Mouse (Mus musculus): Measurements from ENCODE around the gene Cacna1h. TPM values are rescaled to one million over a fixed set of nuclear protein-coding genes. Genes with fewer than 3 reads are reported as not detected.

Gene Cacna1h
- polyA plus RNA-seq, 1 experiment from 2014 or later, result 0.42 TPM

DNA sequence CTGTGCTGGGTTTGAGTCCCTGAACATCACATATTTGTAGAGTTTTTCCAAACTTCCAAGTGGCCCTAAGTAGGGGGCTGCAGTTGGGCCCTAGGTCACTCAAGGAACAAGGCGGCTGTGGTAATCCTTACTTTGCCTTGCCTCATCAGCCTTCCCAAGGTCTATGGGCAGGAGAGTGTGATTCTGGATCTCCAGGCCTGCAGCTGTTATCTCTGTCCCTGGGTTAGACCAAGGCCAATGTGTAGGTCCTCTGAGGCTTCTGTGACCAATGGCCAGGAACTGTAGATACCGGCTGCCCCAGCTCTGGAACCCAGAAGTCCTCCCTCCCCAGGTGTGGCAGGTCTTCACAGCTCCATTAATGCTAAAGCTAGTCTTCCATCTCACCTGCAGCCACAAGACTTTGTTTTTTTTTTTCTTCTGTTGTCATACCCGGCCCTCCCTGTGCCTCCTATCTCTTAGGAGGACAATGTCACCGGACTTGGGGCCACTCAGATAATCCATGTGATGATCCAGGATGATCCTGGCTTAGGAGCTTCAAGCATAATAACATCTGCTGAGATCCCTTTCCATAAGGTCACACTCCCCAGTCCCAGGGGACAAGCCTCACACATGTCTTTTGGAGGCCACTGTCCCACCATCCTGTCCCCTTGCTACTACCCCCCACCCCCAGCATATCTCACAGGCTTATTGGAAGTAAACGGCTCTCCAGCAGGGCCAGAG is 18.8 kb upstream of the Cacna1h start:
- Histone ChIP-seq H3K4me1 (ENCODE audit: insufficient read depth, low read depth, low read length) (no peaks in the 10 kb centered on the region), H3K27me3 (replicated peaks; ENCODE audit: insufficient read depth, low read length) (no peaks in the 10 kb centered on the region), H3K36me3 (ENCODE audit: insufficient read depth, low read length) (no peaks in the 10 kb centered on the region), H3K9me3 (ENCODE audit: low read length) (no peaks in the 10 kb centered on the region), H3K9ac (replicated peaks; ENCODE audit: low read depth) (no peak overlapping the region), H3K27ac (ENCODE audit: low read length) (no peak overlapping the region), H3K4me3 (ENCODE audit: low read depth, low read length) (no peak overlapping the region), H3K4me2 (replicated peaks; ENCODE audit: low read depth, low read length) (no peak overlapping the region)
- DNase-seq (ENCODE audit: low spot score) (no peak), ATAC-seq (no peak)
- TF ChIP-seq CTCF (IDR thresholded peaks at IDR 0.05) (no peak), EP300 (IDR thresholded peaks at IDR 0.05) (no peak)
- WGBS, result 58% methylated on average over 5 of the region's 5 CpGs

DNA sequence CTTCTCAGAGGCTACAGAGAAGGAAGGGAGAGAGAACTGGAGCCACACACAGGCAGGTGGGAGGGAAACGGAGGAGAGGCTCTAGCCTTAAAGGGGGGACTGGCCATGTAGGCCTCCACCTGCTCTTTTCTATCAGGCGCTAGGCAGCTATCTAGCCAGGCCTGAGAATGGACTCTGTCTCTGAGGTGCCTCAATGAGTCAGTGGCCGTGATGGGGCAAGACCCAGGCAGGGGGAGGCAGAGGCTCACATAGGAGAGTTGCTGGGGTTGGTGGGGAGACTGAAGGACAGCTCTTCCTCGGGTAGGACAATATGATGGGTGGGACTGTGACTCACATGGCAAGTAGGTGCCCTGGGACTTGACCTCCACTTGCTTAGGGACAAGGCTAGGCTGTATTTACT is 16.7 kb upstream of the Cacna1h start:
- Histone ChIP-seq H3K9ac (replicated peaks; ENCODE audit: low read depth) (no peak overlapping the region), H3K4me2 (replicated peaks; ENCODE audit: low read depth, low read length) (no peak overlapping the region), H3K4me1 (ENCODE audit: insufficient read depth, low read depth, low read length) (no peaks in the 10 kb centered on the region), H3K9me3 (ENCODE audit: low read length) (no peaks in the 10 kb centered on the region), H3K36me3 (ENCODE audit: insufficient read depth, low read length) (no peaks in the 10 kb centered on the region), H3K27ac (ENCODE audit: low read length) (no peak overlapping the region), H3K27me3 (replicated peaks; ENCODE audit: insufficient read depth, low read length) (no peaks in the 10 kb centered on the region), H3K4me3 (ENCODE audit: low read depth, low read length) (no peak overlapping the region)
- DNase-seq (ENCODE audit: low spot score) (no peak), ATAC-seq (no peak)
- TF ChIP-seq EP300 (IDR thresholded peaks at IDR 0.05), result no peak
- TF ChIP-seq CTCF (IDR thresholded peaks at IDR 0.05), result no peak
- 53% methylated on average over 4 of the region's 4 CpGs for WGBS

DNA sequence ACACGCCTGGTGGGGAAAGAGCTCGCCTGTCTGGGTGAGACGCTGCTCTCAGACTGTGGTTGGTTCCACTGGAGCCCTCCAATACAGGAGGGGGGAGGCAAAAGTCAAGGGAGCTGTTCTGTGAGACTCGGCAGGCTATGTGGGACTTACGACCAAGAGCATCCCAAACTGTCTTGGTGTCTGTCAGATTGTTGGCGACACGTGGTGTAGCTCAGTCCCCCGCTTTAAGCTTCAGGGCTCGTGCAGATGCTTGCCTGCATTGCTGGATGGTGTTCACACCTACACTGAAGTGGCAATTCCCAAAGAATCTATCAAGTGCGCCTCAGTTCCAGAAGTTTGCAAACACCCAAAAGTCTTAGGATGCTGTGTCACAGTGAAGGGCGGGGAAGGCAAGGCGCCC is 14.3 kb upstream of the Cacna1h start:
- TF ChIP-seq EP300 (IDR thresholded peaks at IDR 0.05), result no peak
- TF ChIP-seq CTCF (IDR thresholded peaks at IDR 0.05), result no peak
- Histone ChIP-seq H3K9ac (replicated peaks; ENCODE audit: low read depth) (no peak overlapping the region), H3K4me3 (ENCODE audit: low read depth, low read length) (no peak overlapping the region), H3K36me3 (ENCODE audit: insufficient read depth, low read length) (no peaks in the 10 kb centered on the region), H3K4me1 (ENCODE audit: insufficient read depth, low read depth, low read length) (no peaks in the 10 kb centered on the region), H3K4me2 (replicated peaks; ENCODE audit: low read depth, low read length) (no peak overlapping the region), H3K27me3 (replicated peaks; ENCODE audit: insufficient read depth, low read length) (no peaks in the 10 kb centered on the region), H3K9me3 (ENCODE audit: low read length) (no peaks in the 10 kb centered on the region), H3K27ac (ENCODE audit: low read length) (no peak overlapping the region)
- DNase-seq (ENCODE audit: low spot score) (no peak), ATAC-seq (no peak)
- WGBS, result 60% methylated on average over 12 of the region's 12 CpGs

DNA sequence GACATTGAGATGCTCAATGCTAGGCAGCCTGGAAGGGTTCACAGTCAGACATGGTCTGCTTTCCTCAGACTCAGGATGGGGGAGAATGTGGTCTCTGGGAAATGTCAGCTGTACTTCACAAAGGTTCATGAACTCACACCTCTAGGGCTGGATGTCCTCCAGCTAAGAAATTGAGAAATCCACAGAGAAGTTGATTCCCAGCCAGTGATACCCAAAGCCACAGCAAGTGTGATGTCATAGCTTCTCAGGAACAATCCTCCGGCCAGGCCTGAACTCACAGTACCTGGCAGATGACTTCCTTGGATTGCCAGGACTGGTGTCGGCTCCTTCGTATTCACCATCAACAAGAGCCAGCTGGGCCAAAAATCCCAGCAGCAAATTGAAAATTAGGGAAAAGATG is 12.3 kb upstream of the Cacna1h start:
- DNase-seq (ENCODE audit: low spot score), result no peak
- ATAC-seq, result no peak
- 85% methylated on average over 3 of the region's 3 CpGs for WGBS

DNA sequence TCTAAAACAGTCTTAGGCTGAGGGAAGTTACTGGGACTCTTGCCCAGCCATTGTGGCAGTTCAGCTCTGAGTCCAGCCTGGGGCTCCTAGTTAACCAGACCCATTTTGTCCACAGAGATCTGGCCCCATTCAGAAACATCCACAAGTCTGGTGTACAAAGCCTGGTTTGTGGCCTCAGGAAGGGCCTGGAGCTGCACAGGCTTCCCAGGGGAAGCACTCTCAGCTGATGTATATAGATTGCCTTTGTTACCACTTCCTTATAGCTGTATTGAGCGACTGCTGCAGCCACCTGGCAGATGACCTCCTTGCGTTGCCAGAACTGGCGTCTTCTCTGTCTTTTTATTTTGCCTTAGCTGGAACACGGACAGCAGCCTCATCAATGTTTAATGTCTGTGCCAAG is 11.5 kb upstream of the Cacna1h start:
- Histone ChIP-seq H3K27ac (ENCODE audit: low read length) (no peak overlapping the region), H3K27me3 (replicated peaks; ENCODE audit: insufficient read depth, low read length) (no peaks in the 10 kb centered on the region), H3K9ac (replicated peaks; ENCODE audit: low read depth) (no peak overlapping the region), H3K36me3 (ENCODE audit: insufficient read depth, low read length) (no peaks in the 10 kb centered on the region), H3K4me2 (replicated peaks; ENCODE audit: low read depth, low read length) (no peak overlapping the region), H3K9me3 (ENCODE audit: low read length) (no peaks in the 10 kb centered on the region), H3K4me1 (ENCODE audit: insufficient read depth, low read depth, low read length) (no peaks in the 10 kb centered on the region), H3K4me3 (ENCODE audit: low read depth, low read length) (no peak overlapping the region)
- WGBS, result 44% methylated on average over 4 of the region's 4 CpGs
- no peak for ATAC-seq
- no peak for DNase-seq (ENCODE audit: low spot score)
- no peak for TF ChIP-seq CTCF (IDR thresholded peaks at IDR 0.05)
- no peak for TF ChIP-seq EP300 (IDR thresholded peaks at IDR 0.05)

More for the DNA sequence above, 12.3 kb upstream of the Cacna1h start:
- no peak overlapping the region for H3K9ac ChIP-seq (replicated peaks; ENCODE audit: low read depth)
- H3K36me3 ChIP-seq (ENCODE audit: insufficient read depth, low read length), result no peaks in the 10 kb centered on the region
- no peak for TF ChIP-seq EP300 (IDR thresholded peaks at IDR 0.05)
- TF ChIP-seq CTCF (IDR thresholded peaks at IDR 0.05), result no peak
- no peak overlapping the region for H3K4me2 ChIP-seq (replicated peaks; ENCODE audit: low read depth, low read length)
- H3K27me3 ChIP-seq (replicated peaks; ENCODE audit: insufficient read depth, low read length), result no peaks in the 10 kb centered on the region
- no peak overlapping the region for H3K27ac ChIP-seq (ENCODE audit: low read length)
- H3K9me3 ChIP-seq (ENCODE audit: low read length), result no peaks in the 10 kb centered on the region
- H3K4me3 ChIP-seq (ENCODE audit: low read depth, low read length), result no peak overlapping the region
- H3K4me1 ChIP-seq (ENCODE audit: insufficient read depth, low read depth, low read length), result no peaks in the 10 kb centered on the region

DNA sequence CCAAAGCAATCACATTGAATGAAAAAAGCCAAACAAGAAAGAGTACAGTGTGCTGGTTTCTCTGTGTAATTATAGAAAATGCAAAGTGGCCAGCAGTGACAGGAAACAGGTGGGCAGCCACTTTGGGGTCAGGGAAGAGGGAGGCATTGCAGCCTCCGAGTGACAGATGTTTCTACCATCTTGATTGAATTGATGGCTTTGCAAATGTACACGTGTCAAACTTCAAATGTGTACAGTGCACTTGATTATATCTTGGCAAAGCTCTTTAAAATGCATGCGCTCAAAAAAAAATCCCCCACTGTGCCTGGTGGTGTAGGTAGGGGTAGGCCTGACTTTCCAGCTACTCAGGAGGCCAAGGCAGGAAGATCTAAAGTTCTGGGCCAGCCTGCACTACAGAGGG is 9.3 kb upstream of the Cacna1h start:
- no peaks in the 10 kb centered on the region for H3K27me3 ChIP-seq (replicated peaks; ENCODE audit: insufficient read depth, low read length)
- no peak overlapping the region for H3K4me2 ChIP-seq (replicated peaks; ENCODE audit: low read depth, low read length)
- H3K4me3 ChIP-seq (ENCODE audit: low read depth, low read length), result no peak overlapping the region
- H3K27ac ChIP-seq (ENCODE audit: low read length), result no peak overlapping the region
- H3K4me1 ChIP-seq (ENCODE audit: insufficient read depth, low read depth, low read length), result no peaks in the 10 kb centered on the region
- ATAC-seq (no peak), DNase-seq (ENCODE audit: low spot score) (no peak)
- TF ChIP-seq CTCF (IDR thresholded peaks at IDR 0.05), result no peak
- TF ChIP-seq EP300 (IDR thresholded peaks at IDR 0.05), result no peak
- H3K9me3 ChIP-seq (ENCODE audit: low read length), result no peaks in the 10 kb centered on the region
- H3K36me3 ChIP-seq (ENCODE audit: insufficient read depth, low read length), result no peaks in the 10 kb centered on the region
- WGBS, result 40% methylated on average over 3 of the region's 3 CpGs
- no peak overlapping the region for H3K9ac ChIP-seq (replicated peaks; ENCODE audit: low read depth)

DNA sequence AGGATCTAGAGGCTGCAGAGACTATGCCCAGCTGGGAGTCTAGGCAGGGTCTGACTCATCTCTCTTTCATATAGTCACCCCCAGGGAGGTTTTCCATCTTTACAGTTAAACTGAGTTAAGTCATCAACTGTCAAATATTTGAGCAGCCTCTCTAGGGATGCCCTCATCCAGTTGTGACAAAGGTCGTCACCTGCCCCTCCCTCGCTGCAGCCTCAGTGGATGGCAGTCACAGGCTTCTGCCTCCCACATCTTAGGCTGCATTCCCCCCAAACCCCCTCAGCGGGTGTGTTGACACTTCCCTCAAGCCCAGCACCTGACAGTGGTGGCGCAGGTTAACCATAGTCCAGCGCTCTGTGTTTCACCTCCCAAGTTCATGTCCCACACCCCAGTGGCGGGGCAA is 7.8 kb upstream of the Cacna1h start:
- DNase-seq (ENCODE audit: low spot score), result no peak
- H3K27me3 ChIP-seq (replicated peaks; ENCODE audit: insufficient read depth, low read length), result no peaks in the 10 kb centered on the region
- TF ChIP-seq EP300 (IDR thresholded peaks at IDR 0.05) (no peak), CTCF (IDR thresholded peaks at IDR 0.05) (no peak)
- ATAC-seq, result no peak
- H3K4me3 ChIP-seq (ENCODE audit: low read depth, low read length), result no peak overlapping the region
- no peak overlapping the region for H3K9ac ChIP-seq (replicated peaks; ENCODE audit: low read depth)
- H3K36me3 ChIP-seq (ENCODE audit: insufficient read depth, low read length), result no peaks in the 10 kb centered on the region
- 61% methylated on average over 6 of the region's 6 CpGs for WGBS
- no peak overlapping the region for H3K4me2 ChIP-seq (replicated peaks; ENCODE audit: low read depth, low read length)
- H3K4me1 ChIP-seq (ENCODE audit: insufficient read depth, low read depth, low read length), result no peaks in the 10 kb centered on the region
- no peaks in the 10 kb centered on the region for H3K9me3 ChIP-seq (ENCODE audit: low read length)
- H3K27ac ChIP-seq (ENCODE audit: low read length), result no peak overlapping the region

All from lung, postnatal 0 days (tissue).